Mouse (Mus musculus) heart, adult 11 months (tissue): Measurements from ENCODE around the gene Rnase1.
"Not testable (repeated sequence)": the region's sequence is repeated elsewhere in the genome, so short reads cannot be mapped to it uniquely, and the experiment has no call there.

Experiments
- DNase-seq: peaks from one replicate; pipeline ENCODE4 v3.0.0; 2022

Gene Rnase1

DNA sequence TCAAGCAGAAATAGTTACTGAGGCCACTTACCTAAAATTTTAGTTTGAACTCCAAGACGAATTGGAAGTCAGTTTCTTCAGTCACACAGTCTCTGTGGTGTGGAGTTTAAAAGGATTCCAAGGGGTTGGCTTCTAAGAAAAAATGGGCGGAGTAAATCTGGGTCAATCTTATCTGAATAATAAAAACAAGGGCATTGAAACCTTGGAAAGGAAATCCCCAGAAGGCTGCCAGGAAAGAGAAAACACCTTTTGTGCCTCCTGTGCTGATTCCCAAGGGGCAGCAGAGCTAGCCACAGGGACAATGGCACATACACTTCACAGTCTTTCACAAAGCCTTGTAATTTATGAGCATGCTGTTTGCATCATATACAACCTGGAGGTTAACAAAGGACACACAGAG, at the start of gene Rnase1:
Rnase1 (minus strand) TSS at position 101 of the 400 bp plus-strand sequence.
- no peak for DNase-seq

DNA sequence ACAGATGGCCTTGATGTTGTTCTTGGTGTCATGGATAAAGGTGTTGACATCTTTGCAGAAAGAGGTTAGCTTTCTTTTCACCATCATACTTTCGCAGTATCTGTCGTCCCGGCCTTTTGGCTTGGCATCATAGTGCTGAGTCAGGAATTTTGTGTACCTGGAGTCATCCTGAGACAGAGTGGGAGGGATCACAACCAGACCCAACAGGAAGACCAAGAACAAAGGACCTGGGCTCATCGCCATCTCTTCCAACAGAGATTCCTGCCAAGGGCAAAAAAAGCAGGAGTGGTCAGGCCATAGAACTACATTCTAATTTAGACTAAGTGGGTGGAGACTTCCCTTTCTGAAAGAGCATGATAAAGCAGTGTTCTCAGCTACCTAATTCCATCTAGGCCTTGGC, 49.1 kb upstream of the Rnase1 start:
- peak; percentile 98 for DNase-seq

DNA sequence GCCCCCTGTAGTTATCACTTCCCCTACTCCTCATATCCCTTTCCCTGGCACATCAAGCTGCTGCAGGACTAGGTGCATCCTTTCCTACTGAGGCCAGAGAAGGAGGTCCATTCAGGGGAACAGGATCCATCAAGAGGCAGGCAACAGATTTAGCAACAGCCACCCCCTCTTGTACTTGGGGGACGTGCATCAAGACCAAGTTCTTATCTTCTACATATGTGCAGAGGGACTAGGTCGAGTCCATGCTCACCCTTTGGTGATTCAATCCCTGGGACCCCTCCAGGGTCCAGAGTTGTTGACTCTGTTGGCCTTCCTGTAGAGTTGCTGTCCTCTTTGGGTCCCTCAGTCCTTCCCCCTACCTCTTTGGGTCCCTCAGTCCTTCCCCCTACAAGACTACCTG, 34.5 kb upstream of the Rnase1 start:
- DNase-seq = peak; percentile 74

DNA sequence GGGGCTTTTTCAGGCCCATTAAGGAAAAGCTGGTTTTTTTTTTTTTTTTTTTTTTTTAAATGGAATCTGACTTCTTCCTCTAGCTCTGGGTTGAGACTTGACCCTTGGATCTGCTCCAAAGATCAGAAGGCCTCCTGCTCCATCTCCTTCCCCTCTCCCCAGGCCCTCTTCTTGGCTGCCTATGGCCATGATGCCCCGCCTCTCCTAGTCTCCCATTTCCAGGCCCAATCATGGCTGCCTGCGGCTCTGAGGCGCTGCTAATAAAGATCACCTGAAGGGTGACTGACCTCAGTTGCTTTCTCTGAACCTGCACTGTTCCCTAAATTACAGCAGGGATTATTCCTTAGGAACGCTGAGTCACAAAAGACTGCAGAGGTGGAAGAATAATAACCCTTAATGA, 27.3 kb upstream of the Rnase1 start:
- peak; percentile 77 for DNase-seq

DNA sequence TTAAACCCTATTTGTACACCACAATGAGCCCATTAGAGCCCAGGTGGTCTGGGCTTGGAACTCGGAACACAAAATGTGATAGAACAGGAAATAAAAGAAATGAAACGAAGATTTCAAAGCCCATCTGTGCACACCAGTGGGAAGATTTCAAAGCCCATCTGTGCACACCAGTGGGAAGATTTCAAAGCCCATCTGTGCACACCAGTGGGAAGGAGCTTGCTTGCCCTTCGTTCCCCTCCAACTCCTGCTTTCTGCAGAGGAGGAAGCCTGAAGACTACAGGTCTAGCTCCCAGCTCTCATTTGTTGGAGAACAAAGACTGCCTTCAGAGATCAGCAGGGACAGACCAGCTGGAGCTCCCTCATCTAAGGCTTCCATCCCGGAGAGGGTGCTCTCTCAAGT, 26.4 kb upstream of the Rnase1 start:
- DNase-seq = not testable (repeated sequence)

DNA sequence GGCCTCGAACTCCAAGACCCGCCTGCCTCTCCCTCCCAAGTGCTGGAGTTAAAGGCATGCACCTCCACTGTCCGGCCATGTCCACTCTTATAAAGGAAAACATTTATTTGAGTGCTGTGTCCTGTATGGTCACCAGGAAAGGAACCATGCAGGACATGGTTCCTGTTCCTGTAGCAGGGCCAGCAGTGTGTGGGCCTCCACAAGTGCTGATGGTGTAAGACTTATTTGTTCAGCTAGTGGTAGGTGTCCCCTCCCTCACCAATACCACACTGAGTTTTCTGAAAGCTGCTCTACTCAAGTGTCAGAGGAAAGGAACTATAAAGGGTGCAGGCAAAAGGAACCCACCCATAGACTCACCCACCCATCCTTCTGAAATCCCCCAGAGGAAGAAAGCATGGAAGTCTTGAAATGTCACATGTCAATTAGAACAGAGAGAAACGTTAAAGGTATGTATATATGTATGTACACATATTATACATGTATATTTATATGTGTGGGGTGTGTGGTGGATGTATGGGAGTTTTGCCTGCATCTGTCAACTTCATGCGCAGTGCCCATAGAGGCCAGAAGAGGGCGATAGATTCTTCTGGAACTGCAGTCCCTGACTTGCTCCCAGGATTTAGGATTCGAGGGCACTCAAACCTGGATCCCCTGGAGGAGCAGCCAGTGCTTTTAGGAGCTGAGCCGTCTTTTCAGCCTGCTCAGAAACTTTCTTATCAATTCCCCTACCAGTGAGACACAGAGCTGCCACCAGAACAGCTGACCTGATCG, 25.7 kb upstream of the Rnase1 start:
- peak; percentile 86 for DNase-seq

DNA sequence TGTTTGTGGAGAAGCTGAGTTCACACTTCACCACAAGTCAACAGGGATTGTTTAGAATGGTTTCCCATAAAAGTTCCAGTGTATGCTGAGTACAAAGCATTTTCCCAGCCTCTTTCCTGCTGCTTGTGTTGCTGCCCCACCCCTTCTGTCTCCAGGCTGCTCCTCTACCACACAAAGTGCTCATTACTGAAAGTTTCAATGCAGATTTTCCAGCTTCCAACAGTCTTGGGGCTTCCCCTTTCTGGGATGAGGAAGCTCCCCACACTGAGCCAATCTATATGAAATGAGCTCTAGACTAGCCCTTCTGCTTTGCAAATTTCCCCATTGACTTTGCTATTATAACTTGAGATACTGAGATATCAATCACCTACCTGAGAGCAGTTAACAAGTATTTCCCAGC, 19.5 kb upstream of the Rnase1 start:
- no peak for DNase-seq

DNA sequence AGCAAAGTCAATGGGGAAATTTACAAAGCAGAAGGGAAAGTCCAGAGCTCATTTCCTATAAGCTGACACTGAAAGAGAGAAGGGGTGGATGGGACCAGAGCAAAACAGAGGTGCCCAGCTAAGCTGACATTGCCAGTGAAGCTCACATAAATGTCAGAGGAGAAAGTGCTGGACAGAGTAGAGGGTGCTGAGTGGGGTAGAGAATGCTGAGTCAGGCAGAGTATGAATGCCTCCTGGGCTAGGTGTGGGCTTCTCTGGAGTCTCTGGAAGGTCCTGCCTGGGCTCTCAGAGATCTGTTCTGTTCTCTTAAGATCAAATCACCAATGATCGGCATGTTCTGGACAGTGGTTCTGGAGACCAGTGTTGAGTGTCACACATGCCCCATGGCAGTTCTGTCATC, 18.9 kb upstream of the Rnase1 start:
- DNase-seq = no peak

DNA sequence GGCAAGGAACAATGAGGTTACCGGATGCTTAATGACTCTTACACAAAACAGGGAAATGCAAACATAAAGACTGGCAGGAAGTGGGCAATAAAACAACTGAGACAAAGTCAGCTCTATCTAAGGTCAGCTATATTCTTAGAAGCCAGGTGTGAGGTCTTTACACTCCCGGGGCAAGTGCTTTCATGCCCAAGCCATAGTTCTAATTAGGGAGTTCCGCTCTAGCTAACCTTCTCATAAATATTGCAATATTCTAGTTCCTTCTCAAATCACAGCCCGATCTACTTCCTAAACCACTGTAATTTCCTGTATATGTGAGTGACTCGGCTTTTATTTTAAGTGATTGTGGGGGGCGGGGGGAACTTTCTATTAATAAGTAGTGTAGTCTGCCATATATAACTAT, 16.7 kb upstream of the Rnase1 start:
- DNase-seq = not testable (repeated sequence)

DNA sequence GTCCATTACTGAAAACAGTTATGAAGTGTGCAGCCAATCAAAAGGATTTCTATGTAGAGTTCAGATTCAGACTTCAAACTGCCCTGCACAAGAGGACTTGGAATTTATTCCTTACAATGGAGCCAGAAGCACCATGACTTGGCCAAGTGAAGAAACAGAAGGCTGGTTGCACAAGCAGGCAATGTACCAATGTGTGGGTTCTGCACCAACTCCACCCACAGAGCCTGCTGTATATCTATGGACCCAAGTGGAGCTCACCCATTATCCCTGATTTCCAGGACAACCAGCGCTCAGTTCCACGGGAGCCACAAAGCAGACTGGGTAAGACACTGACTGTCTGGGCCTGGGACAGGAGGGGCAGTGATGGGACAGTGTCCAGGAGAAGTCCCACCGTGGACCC, 15.4 kb upstream of the Rnase1 start, which contains the start of gene Rnase2b:
Rnase2b (plus strand) TSS at position 285 of the 400 bp plus-strand sequence.
- DNase-seq = not testable (repeated sequence)

DNA sequence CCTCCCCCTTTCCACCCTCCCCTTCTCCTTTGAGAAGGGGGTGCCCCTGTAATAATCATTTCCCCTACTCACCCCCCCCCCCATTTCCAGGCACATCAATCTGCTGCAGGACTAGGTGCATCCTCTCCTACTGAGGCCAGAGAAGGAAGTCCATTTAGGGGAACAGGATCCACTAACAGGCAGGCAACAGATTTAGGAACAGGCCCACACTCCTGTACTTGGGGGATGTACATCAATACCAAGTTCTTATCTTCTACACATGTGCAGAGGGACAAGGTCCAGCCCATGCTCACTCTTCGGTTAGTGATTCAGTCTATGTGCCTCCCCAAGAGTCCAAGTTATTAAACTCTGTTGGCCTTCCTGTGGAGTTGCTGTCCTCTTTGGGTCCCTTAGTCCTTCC, 10.5 kb upstream of the Rnase1 start:
- DNase-seq = peak; percentile 83

DNA sequence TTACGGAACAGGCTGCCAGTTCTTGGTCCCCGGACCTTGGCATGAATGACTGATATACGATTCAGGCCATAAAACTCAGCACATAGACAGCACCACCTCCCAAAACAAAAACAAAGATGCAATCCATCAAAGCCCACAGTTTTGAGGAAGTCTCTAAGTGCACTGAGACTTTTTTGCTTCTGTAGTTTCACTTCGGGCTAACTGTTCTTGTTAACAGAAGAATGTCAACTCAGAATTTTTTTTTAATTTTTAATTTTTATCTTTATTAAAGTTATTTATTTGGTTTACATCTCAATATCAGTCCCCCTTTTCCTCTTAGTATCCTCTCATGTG, 10.1 kb upstream of the Rnase1 start:
- no peak for DNase-seq

DNA sequence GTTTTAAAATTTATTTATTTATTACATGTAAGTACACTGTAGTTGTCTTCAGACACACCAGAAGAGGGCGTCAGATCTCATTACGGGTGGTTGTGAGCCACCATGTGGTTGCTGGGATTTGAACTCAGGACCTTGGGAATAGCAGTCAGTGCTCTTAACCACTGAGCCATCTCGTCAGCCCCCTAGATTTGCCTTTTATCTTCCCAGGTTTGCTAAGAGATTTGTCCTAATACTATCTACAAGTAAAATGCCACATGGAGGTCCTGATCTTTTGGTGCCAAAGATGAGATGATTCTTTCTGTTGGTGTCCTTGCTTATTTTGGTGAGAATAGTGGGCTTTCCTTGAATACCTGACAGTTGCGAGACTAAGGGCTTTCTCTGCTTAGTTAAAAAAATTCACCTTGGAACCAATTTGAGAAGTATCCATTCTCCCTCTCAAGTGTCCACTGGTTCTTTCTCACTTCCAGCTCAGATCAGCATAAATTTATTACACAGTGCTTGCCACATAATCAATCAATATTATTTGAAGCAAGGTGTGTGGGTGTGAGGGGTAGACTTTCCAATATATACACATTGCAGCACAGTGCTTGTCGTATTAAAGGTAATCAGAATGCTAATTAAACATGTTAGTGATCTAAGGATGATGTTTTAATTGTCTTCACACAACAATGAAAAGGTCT, 9.6 kb upstream of the Rnase1 start:
- peak; percentile 45 for DNase-seq

DNA sequence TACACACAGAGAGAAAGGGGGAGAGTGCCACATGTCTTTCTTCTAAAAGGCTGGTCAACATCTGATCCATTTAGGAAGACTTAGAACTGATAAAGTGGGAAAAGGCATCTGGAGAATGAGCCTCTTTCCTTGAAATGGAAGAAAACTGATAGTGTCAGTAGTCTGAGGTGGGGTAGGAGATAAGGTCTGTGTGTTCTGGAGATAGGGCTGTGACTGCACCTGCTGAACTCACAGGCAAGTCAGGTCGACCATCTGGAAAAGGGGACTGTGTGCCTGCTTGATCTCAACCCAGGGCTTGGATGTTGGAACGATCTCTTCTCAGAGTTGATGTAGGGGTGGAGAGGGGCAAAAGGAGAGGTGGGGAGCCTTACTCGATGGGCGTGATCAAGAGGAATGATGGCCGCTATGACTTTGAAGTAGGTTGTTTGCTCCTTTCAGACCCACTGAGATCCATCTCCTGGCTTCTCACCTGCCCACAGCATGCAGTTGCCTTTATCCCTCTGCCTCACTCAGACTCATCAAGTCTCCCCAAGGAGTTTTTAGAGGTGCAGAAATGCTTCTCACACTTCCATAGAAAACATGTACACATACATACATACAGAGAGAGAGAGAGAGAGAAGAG, 5.8 kb upstream of the Rnase1 start:
- peak; percentile 76 for DNase-seq

DNA sequence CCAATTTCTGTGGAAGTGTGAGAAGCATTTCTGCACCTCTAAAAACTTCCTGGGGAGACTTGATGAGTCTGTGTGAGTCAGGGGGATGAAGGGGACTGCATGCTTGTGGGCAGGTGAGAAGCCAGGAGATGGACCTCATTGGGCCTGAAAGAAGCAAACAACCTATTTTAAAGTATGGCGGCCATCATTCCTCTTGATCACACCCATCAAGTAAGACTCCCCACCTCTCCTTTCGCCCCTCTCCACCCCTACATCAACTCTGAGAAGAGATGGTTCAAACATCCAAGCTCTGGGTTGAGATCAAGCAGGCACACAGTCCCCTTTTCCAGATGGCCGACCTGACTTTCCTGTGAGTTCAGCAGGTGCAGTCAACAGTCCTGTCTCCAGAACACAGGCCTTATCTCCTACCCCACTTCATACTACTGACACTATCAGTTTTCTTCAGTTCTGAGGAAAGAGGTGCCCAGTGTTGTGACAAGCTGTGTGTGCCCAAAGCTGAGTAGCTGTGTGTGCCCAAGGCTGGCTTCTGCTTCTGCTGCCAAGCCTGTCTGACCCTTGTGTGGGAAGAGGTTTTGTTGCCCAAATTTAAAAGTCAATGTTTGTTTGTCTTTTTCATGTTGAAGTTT, 3.7 kb upstream of the Rnase1 start:
- peak; percentile 73 for DNase-seq

DNA sequence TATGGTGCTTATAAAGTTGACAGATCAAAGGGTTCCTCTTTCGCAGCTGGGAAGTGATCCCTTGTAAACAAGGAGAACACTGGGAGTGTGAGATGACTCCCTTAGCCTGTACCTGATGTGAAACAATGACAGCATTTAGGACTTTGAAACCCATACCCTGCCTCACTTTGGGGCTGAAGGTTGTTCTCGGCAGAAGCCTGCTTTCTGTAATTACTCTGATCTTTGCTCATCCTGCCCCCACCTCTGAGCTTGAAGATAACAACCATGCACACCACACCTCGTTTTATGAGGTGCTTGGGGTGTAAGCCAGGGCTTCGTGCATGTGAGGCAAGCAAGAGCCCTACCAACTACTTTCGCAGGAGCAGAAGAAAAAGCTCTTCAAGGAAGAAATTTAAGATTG, 2.6 kb upstream of the Rnase1 start:
- peak; percentile 48 for DNase-seq

DNA sequence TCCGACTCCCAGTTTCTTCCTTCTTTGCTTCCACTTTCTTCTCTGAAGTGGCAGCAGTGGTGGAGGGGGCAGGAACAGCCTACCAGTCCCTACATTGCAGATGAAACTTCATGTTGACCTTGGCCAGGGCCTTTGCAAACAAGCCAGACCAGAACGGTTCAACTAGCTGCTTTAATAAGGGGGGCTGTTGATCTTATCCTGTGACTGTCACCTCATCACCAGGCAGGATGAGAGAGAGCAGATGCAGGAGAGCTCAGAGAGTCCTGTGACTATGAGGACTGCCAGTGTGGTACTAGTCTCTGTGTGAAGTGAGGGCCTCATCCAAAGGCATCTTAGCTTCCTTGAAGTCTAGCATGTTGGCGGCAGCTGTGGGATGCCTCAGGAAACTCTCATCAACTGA, 1.4 kb upstream of the Rnase1 start:
- peak; percentile 64 for DNase-seq

DNA sequence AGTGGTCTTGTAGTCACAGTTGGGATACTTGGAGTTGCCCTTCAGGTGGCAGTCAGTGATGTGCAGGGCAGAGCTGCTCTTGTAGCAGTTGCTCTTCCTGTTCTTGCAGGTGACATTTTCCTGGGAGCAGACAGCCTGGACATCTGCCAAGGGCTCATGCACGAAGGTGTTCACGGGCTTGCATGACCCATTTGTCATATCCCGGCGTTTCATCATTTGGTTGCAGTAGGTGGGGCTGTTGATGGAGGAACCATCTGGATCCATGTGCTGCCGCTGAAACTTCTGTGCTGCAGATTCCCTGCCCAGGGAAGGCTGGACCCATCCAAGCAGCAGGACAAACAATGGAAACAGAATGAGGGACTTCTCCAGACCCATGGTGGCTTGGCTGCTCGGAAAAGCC, 1.1 kb downstream of the Rnase1 start:
- DNase-seq = peak; percentile 88

DNA sequence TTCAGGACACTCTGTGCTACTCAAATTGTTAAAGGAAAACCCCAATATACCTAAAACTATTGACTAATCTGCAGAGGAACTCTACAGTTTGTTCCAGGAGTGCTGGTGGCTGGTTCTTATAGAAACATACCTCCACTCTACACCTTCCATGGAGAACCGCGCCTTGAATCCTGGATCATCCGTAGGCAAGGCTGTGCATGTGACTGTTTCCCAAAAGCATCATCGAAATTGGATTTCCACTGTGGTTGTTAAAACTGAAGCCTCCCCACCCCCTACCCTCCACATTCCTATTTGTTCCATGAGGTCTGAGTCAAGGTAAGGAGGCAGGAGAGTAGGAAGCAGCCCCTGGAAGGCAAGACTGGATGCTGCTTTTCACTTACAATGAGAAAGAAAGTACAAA, 2.1 kb downstream of the Rnase1 start:
- DNase-seq = peak; percentile 70

DNA sequence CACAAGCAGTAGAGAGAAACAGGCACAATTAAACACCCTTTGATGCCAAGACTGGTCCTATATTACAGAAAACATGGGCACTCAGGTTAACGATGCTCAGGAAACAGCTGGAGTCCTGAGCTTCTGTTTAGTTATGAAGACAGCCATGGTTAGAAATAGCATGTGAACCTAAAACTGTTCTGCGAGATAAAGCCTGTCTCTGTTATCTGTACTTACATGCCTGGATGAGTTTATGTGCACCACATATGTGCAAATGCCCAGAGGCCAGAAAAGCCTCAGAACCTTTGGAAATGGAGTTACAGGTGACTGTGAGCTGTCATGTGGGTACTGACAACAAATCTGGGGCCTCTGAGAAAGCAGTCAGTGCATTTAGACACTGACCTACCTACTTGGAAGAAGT, 2.6 kb downstream of the Rnase1 start:
- no peak for DNase-seq

DNA sequence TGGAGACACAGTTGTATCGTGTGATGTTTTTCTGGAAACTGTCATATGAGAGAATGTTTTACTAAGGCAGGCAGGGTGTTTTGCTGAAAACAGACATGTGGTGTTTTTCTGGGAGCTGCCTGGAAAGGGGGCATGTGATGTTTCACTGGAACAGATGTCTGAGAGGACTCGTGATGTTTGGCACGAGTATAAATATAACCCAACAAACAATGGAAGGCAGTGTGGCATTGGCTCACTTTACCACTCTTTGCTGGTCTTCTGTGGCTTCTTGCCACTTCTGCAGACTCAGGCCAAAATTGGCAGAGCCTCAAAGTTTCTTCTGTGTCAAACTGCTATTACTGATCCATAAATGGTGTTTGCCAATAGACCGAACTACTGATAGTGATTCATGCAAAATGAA, 3.3 kb downstream of the Rnase1 start:
- peak; percentile 89 for DNase-seq

DNA sequence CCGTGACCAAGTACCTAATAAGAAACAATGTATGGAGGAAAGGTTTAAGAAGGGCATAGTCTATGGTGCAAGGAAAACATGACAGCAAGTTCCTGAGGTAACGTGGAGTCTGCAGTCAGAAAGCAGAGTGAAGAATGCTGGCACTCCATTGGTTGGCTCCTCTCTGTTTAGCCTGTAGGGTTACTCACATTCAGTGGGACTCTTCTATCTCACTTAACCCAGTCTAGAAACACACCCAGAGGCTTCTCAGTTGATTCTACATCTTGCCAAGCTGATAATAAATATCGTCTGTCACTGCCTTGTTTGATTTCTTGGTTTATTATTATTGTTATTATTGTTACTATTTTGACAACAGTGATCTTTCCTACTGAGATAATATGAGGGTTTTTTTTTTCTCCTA, 4.0 kb downstream of the Rnase1 start:
- DNase-seq = no peak

DNA sequence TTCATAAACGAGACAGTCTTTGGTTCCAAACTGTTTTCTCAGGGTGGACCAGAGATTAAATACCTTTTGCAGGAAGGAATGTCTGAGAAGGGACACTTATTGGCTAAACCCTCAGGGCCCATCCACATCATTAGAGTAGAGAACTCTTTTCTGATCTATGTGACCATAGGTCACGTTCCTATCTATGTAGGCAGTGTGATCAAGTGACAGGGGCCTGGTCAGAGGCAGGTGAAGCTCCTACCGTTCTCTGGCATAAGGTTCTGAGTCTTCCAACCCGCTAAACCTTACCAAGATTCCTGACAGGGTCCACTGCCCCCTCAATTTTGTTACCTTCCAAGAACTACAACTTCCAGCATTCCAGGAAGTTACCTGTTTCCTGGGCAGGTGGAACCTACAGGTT, 4.5 kb downstream of the Rnase1 start:
- no peak for DNase-seq

DNA sequence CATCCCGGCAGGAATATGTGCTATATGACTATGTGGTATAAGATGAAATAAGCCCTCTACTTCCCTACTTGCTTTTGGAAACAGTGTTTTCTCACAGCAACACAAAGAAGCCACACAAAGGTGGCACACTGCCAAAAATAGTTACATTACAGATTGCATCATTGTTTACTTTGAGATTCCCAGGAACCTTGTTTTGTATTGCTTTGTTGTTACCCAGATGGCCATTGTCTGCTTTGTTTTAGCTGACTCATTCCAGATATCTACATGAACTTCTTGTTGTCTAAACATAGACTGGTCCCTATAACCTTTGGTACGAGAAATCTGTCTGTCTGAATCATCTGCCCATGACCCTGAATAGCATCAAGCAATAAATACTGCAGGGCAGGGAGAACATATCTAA, 6.2 kb downstream of the Rnase1 start:
- DNase-seq = peak; percentile 74
